Mouse (Mus musculus) frontal cortex, postnatal 10 days (tissue): ENCODE data around the gene Ctc1.

Experiments used
- DNase-seq, 2 experiments: peaks; one replicate each; pipeline ENCODE4 v3.0.0; 2022; ENCODE audit warnings: low spot score in 2 of 2, mixed read lengths in 1 of 2

Ctc1 gene

DNA sequence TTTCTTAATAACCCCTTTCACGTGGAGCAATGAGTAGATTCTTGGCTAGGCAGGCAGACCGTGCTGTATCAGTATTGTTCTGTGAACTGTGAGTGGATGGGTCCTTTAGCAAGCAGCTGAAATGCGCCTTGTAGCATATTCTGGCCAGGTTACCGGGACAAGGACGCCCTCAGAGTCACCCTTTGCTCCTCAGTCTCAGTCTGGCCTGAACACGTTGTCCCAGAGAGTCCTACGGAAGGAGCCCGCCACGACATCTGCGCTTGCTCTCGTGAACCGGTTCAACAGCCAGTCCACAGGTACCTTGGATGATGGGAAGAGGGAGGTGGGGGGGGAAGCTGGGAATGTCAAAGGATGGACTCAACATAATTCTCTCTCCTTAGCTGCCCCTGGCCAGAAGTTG, 31.9 kb downstream of the Ctc1 start:
- DNase-seq, result no peak

DNA sequence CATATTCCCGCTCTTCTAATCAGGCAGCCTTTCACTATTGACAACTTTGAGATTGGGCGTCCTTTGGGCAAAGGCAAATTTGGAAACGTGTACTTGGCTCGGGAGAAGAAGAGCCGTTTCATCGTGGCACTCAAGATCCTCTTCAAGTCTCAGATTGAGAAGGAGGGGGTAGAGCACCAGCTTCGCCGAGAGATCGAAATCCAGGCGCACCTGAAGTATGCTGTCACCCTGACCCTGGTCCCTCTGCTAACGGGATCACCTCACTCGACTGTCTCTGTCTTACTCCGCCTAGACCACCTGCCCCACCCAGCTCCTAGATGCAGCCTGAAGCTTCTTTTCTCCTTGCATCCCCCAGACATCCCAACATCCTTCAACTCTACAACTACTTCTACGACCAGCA, 32.4 kb downstream of the Ctc1 start:
- DNase-seq, result no peak

DNA sequence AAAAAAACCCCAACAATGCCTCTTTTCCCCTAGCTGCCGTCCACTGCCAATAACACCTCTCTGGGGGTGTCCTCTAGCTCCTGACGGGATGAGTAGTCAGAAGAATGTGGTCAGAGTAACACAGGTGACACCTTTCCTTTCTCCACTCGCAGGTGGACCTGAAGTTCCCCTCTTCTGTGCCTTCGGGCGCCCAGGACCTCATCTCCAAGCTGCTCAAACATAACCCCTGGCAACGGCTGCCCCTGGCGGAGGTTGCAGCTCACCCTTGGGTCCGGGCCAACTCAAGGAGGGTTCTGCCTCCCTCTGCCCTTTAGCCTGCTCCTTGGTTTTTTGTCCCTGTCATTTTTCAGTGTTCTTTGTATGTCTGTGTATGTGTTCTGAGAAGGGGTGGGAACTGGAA, 35.0 kb downstream of the Ctc1 start:
- no peak for DNase-seq

DNA sequence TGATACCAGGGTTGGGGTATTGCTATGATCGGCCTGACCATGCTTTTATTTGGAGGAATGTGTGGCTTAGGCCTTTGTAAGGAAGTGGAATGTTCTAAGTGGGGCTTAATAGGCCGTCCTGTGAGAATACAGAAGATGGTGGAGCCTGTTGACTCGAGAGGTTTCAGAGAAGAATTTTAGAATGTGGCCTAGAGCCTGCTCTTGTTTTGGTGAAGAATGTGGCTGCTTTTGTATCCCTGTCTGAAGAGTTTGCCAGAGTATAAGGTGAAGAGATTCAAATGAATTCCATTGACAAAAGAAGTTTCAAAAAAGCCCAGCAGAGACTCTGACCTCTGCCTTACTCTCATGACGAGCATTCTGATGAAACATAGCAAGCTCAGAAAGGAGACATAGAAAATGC, 36.1 kb downstream of the Ctc1 start:
- no peak for DNase-seq

DNA sequence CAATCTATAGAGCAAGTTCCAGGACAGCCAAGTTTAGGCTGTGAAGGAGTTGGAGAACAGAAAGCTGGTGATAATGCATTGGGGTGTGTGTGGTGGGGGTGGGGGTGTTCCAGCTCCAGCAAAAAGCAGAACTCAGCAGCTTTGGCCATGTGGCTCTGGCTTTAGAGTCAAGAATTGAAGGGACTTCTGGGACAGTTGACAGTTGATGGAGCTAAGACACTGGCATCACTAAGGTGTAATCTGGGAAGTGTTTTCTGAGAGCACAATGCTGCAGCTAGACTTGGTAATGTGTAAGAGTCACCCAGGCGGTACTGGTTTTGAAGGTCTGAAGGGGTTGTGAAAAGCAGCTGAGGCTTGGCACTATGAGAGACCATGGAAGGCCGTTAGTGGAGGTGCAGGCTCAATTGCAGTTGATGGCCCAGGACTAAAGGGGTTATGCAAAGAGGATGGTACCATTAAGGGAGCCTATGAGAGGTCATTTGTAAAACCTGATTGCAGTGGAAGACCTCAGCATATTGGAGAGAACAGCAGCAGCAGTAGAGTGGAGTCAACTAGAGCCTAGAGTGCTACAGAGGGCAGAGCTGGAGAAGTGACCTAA, 37.2 kb downstream of the Ctc1 start:
- DNase-seq, result no peak

DNA sequence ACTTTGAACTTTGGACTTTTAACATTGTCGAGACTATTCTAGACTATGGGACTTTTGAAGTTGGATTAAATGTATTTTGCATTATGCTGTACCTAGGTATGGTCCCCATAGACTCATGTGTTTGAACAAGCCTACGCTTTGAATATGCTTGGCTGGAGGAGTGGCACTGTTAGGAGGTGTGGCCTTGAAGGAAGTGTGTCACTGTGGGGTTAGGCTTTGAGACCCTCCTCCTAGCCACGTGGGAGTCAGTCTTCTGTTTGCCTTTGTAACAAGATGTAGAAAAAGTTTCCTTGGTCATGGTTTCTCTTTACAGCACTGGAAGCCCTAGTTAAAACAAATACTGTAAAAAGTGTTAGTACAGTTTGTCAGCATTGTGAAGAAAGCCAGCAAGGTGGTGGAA, 38.1 kb downstream of the Ctc1 start:
- no peak for DNase-seq

DNA sequence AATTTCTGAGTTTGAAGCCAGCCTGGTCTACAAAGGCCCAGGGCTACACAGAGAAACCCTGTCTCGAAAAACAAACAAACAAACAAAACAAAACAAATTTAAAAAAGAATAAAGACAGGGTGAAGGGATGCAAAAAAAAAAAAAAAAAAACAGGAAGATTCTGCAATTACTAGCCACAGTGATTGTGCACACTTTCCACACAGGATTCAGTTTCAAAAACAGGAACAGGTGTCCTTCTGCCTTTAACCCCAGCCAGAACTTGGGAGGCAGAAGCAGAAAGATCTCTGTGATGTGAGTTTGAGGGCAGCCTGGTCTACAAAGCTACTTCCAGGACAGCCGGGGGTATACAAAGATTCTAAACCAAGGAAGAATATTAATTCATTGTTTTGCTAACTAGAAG, 42.6 kb downstream of the Ctc1 start:
- DNase-seq, result no peak

DNA sequence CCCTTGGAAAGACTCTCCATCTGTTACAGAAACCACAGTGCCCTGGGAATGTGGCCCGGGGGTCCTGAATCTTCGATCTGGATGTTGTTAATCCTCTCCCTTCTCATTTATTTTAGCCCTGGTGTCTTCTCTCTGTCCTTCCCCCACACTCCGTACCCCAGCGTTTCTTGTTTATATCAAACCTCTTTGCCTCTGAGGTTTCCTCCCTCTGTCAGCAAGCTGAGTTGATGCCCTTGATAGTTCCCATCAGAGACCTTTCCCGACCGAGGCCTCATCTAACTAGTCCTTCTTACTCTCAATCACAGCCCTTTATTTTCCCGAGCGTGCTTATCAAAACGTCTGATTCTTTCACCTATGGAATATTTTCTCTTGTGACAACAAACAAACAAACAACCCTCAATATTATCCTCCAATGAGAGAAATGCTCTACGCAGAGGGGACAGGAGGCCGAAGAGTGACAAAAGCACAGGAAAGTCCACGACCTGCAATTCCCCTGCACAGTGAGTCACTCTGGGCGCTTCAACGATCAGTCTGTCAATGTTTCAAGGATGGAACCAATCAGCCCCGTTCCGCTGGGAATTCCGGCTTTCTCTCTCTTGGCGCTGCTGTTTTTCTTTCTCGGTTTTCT, 43.1 kb downstream of the Ctc1 start:
- no peak for DNase-seq

DNA sequence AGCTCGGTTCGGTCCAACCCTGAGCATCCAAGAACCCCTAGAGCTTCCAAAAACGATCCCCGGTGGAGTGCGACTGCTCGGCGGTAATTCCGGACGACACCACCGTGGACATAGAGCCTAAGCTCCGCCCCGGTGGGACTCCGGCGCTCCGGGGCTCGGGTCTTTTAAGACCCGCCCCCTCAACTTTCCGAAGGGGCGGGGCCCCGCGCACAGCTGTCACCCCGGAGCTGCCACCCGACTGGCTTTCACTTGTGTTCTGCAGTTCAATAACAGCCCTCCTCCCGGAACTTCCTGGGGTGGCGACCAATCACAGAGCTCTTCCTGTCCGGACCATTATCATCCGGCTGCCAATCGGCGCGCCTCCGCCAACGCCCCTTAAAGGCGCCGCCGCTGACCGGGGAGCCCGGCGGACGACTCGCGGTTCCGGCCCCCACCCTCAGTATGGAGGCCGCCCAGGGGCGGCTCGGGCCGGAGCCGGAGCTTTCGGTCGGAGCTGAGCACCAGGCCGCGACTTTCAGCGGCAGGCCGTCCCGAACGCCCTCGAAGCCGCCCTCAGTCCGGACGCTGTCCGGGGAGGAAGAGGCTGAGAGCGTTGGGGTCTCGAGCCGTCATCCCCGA, 43.8 kb downstream of the Ctc1 start, which contains the start of gene Borcs6:
TSS of gene Borcs6 (plus strand) at position 361 of the 618 bp plus-strand sequence.
- DNase-seq, result peak; percentile 95 to 98

DNA sequence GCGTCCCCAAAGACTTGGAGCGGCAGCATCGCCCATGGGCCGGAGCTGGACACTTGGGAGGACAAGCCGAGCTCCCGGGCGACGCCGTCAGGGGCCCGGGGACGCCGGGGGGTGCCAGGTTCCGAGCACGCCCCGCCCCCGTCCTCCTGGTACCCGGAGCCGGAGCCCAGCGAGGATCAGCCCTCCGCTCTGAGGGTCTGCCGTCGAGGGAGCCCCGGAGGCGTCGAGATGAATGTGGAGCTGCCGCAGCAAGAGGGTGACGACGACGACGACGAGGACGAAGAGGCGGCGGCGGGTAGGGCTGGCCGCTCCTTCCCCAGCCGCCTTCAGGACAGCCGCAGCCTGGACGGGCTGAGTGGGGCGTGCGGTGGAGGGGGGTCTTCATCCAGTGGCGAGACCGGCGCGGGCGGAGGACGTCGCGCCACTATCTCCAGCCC, 44.3 kb downstream of the Ctc1 start:
- no peak for DNase-seq

DNA sequence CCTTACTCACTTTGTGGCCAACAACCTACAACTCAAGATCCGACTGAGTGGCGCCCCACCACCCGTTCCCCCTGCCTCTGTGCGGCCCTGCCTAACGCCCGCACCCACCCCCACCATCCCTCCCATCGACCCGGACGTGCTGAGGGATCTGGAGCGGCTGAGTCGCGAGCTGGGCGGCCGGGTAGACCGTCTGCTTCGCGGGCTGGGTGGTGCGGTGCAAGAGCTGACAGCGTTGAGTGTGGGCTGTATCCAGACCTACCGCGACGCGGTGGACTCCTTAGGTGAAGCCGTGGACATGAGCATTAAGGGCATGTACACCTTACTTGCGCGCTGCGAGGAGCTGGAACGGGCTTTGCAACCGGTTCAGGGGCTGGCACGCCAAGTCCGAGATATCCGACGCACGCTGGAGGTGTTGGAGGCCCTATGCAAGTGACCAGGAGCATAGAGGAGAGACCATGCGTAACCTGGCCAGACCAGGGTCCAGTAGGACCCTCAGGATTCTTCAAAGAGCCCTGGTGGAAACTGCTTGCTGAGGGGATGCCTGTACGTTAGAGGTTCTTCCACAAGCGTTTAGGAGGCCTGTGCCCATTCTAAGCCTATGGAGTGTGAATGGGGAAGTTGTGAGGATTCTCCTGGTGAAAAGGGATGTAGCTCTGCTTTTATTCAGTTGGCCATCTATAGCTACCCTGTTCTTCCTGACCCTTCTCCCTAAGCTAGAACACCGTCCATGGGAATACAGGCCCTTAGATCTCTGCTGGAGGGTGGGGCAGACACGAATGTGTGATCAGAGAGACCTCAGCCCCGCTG, 44.9 kb downstream of the Ctc1 start:
- DNase-seq, result peak in 1 of 2 experiments; percentile 36

DNA sequence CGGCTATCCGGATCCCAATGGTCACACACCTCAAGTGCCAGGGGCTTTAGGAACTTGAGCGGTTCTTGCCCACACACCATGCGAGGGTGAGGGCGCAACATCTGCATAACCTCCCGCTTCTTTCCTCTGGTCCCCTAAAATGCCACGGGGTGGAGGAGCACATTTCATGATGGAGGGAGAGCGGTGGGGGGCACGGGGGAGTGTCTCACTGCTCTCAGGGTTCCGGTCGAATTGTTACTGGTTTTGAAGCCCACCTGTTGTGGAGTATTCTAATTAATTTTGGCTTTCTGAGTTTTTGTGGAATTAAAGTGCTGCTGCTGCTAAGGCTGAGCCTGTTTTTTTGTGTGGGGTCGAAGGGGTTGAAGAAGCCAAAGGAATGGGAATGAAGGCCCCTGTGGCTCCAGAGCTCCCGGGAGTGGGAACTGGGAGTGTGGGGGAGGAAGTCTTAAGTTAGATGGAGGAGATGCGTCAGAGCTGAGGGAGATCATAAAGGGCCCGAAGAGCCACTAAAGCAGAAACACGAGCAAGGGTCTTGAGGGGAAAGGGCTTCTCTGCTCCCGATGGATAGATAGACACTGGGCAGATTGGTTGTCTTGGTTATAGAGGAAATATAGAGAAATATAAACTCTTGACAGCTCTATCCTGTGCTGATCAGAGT, 45.7 kb downstream of the Ctc1 start:
- DNase-seq, result peak in 1 of 2 experiments; percentile 33

DNA sequence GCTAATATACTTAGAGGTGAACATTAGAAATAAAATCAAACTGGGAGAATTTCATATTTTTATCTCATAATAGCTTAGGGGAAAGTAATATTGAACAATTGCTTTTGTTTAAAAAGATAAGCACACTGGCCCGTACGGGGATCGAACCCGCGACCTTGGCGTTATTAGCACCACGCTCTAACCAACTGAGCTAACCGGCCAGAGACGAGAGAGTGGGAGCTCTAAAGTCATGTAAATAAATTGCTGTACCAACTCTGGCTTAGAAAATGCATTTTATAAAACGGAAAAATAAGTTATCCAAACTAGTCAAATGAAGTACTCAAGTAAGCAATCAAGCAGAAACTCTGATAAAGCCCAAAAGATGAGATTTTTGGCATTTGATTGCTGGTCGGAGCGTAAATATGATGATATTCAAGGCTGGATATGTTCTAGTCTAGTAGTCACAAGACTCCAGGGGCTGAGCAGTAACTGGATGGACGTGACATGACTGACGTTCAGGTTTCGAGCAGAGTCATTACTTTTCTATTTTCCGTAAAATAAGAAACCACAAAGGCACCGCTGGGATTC, 46.6 kb downstream of the Ctc1 start:
- peak; percentile 38 to 67 for DNase-seq

DNA sequence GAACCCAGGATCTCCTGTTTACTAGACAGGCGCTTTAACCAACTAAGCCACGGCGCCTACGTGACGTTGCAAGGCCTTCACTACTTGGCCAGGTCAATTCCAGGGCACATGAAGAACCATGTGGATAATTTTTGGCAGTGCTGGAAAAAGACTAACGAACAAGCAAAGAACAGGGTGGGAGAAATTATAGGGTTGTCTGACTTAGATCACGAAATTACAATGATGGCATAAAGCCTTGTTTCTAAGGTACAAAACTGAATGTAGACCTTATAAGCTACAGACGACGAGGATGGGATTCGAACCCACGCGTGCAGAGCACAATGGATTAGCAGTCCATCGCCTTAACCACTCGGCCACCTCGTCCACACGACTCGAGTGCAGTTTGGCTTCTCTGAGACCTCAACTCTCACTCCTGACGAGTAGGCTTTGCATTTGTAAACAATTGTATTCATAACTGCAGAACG, 47.1 kb downstream of the Ctc1 start:
- DNase-seq, result peak; percentile 84 to 94

DNA sequence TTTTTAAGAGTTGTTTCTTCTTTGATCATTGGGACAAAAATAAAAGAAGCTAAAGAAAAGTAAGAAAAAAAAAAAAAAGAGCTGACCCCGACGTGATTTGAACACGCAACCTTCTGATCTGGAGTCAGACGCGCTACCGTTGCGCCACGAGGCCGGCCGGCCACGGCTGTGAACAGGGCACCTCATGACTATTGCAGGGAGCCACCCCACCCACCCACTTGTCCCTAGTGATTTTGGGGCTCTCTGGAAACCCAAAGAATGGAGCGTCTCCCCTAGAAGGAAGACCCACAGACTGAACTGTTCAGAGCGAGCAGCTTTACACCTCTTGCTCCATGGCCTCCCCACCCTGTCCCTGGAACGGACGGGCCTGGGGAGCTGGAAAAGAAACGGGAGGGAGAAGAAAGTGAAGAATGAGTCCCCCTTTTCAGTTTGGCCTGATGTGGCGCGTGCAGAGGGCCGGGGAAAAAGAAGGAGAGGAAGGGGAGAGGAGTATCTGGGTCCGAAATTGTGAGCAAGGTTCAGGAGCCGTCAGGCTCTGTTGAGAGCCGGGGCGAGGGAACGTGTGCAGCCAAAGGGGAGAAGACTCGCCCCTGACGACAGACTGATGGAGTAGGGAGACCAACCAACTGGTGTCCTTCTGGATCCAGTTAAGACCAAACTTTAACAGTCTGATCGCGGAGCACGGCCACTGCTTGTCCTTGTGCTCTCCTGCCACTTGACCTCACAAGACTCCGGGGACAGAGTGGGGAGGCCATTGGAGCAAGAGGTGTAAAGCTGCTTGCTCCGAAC, 47.9 kb downstream of the Ctc1 start:
- peak in 1 of 2 experiments; percentile 76 for DNase-seq

DNA sequence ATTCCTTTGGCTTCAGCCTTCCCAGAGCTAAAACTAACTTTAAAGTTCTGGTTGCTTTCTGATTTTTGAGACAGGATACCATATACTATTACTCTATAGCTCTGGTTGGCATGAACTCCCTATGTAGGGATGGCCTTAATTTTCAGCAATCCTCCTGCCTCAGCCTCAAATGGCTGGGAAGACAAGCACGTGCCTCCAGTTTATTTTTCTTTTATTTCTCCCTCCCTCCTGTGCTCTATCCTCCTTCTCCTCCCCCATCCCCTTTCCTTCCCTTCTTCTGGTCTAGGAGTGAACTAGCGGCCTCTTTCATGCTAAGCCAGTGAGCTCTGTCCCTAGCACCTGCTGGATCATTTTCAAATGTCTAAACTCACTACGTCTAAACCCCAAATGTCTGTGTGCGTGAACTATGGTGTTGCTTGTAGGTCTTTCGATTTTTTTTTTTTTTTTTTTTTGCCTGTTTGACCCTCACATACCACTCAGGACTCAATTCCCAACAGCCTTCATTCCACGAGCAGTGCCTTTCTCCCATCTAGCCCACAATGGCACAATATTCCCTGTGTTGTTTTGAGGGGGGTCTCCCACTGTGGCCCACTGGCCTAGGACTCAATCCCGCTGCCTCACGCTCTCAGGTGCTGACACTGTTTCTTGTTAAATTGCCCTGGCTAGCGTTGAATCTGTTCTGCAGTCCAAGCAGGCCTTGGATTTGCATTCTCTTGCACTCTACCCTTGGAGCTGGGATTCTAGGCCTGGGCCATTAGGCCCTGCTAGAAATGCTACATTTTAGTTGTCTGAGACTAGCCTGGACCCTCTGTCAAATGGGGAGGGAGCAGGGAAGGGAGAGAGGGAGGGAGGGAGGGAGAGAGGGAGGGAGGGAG, 48.8 kb downstream of the Ctc1 start:
- no peak for DNase-seq

DNA sequence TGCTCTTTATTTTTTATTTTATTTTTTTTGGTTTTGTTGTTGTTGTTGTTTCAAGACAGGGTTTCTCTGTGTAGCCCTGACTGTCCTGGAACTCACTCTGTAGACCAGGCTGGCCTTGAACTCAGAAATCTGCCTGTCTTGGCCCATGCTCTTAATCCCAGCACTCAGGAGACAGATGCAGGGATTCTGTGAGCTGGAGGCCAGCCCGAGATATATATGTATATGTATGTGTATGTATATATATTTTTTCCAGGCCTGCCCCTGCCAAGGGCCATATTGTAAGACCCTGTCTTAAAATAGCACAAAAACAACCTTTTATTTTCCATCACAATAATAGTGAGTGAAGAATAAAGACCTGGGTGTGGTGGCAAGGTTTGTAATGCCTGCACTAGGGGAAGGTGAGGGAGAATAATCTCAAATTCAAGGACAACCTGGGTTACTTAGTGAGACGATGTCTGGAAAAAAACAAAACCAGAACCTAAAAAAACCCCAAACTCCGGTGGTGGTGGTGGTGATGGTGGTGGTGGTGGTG, 49.7 kb downstream of the Ctc1 start:
- no peak for DNase-seq

DNA sequence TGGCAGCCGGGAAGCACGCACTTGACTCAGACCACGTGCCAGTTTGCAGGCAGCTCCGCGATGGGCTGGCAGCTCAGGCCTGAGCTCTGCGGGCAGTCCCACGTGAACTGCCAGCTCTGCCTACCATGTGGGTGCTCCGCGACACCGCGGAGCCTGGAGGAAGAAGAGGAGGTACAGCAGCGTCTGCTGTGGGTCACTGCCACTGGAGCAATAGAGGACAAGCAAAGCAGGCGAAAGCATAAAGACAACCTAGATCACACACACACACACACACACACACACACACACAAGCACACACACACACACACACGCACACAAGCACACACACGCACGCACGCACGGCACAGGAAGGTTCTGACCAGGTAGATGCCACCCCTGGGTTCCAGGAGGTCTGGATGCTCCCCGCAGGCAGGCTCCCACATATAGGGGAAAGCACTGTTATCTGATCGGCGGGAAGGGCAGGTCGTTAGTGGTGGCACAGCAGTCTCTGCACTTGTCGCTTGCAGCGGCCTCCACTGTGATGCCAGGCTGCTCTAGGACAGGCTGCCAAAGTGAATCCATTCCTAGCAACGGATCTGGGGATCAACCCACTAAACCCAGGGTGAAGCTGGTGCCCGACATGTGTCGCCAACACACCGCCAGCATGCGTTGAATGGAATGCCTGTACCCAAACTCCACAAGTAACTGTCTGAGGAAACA, 50.6 kb downstream of the Ctc1 start:
- peak in 1 of 2 experiments; percentile 46 for DNase-seq

DNA sequence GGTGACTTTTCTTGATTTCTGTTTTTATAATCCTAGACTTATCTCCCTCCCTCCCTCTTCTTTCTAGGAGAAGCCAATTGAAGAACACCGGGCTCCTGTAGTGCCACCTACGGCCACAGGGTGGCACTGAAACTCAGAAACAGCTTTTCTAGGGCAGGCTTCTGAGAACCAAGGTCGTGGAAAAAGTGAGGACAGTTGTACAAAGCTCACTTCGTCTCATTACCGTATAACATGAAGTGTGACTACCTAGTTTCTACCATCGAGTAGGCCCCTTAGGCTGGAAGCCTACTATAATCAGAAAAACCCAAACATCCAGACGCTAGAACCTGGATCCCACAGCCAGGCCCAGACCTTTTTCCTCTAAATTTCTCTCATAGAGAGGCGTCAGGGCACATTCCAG, 51.2 kb downstream of the Ctc1 start:
- peak in 1 of 2 experiments; percentile 83 for DNase-seq
